Mouse (Mus musculus): ENCODE results near the gene Hmgn2. TPM values are rescaled to one million over a fixed set of nuclear protein-coding genes. Genes with fewer than 3 reads are reported as not detected.

Hmgn2 gene
- polyA plus RNA-seq, 1 experiment from 2014 or later = 2,667 TPM

- peak overlapping the region; percentile 96 for H3K4me2 ChIP-seq
- H3K4me3 ChIP-seq (replicated peaks) = peak overlapping the region; percentile 81; the same call in 1 of the 2 replicates
- H3K27me3 ChIP-seq = no peaks in the 10 kb centered on the region
- no peak for ATAC-seq (replicated peaks; ENCODE audit: low FRiP score)
- H3K9me3 ChIP-seq (replicated peaks) = no peaks in the 10 kb centered on the region
- H3K36me3 ChIP-seq = peaks cover 55% of the 10 kb centered on the region
- peak overlapping the region; percentile 96; the same call in 1 of the 2 replicates for H3K9ac ChIP-seq
- peaks cover 36% of the 10 kb centered on the region for H3K4me1 ChIP-seq
- H3K27ac ChIP-seq = peak overlapping the region; percentile 100
- 45% methylated on average over 8 of the region's 8 CpGs for WGBS
Measured at GRCm38 (mm10) chr4:133969114-133969770, 792 bp upstream of the Hmgn2 start.

GRCm38 (mm10) chr4:133967866-133968149 lies 642 bp downstream of the Hmgn2 start:
- ATAC-seq (replicated peaks; ENCODE audit: low FRiP score) = peak; percentile 86
- Histone ChIP-seq H3K36me3 (peaks cover 60% of the 10 kb centered on the region), H3K4me2 (peak overlapping the region; percentile 96), H3K4me3 (replicated peaks) (peak overlapping the region; percentile 81), H3K9ac (peak overlapping the region; percentile 96), H3K9me3 (replicated peaks) (no peaks in the 10 kb centered on the region), H3K4me1 (peaks cover 36% of the 10 kb centered on the region), H3K27ac (peak overlapping the region; percentile 100), H3K27me3 (no peaks in the 10 kb centered on the region)
- WGBS = under 1% methylated on average over 29 of the region's 29 CpGs

GRCm38 (mm10) chr4:133967138-133967865 lies 1.1 kb downstream of the Hmgn2 start:
- Histone ChIP-seq H3K4me1 (peaks cover 36% of the 10 kb centered on the region), H3K9me3 (replicated peaks) (no peaks in the 10 kb centered on the region), H3K4me3 (replicated peaks) (peak overlapping the region; percentile 81), H3K4me2 (peak overlapping the region; percentile 96), H3K36me3 (peaks cover 62% of the 10 kb centered on the region), H3K27me3 (no peaks in the 10 kb centered on the region), H3K27ac (peak overlapping the region; percentile 100), H3K9ac (peak overlapping the region; percentile 96)
- WGBS = under 1% methylated on average over 88 of the region's 101 CpGs
- peak; percentile 71 for ATAC-seq (replicated peaks; ENCODE audit: low FRiP score)

GRCm38 (mm10) chr4:133966271-133966940 lies 2.0 kb downstream of the Hmgn2 start:
- WGBS = 33% methylated on average over 12 of the region's 12 CpGs
- Histone ChIP-seq H3K9me3 (replicated peaks) (no peaks in the 10 kb centered on the region), H3K27me3 (no peaks in the 10 kb centered on the region), H3K4me2 (peak overlapping the region; percentile 96), H3K36me3 (peaks cover 53% of the 10 kb centered on the region), H3K27ac (peak overlapping the region; percentile 100; the same call in 1 of the 2 replicates), H3K4me3 (replicated peaks) (peak overlapping the region; percentile 81), H3K4me1 (peaks cover 36% of the 10 kb centered on the region), H3K9ac (peak overlapping the region; percentile 96)
- ATAC-seq (replicated peaks; ENCODE audit: low FRiP score) = no peak

- H3K27ac ChIP-seq = no peak overlapping the region
- 83% methylated on average over 7 of the region's 7 CpGs for WGBS
- ATAC-seq (replicated peaks; ENCODE audit: low FRiP score) = no peak
Measured at GRCm38 (mm10) chr4:133962566-133962965, 5.9 kb downstream of the Hmgn2 start.

GRCm38 (mm10) chr4:133958884-133959283 lies 9.6 kb downstream of the Hmgn2 start:
- H3K4me3 ChIP-seq (replicated peaks) = no peak overlapping the region
- no peak overlapping the region for H3K9ac ChIP-seq
- no peak for ATAC-seq (replicated peaks; ENCODE audit: low FRiP score)
- H3K9me3 ChIP-seq (replicated peaks) = no peaks in the 10 kb centered on the region
- no peaks in the 10 kb centered on the region for H3K27me3 ChIP-seq
- peaks cover 16% of the 10 kb centered on the region for H3K36me3 ChIP-seq
- H3K4me2 ChIP-seq = no peak overlapping the region
- 79% methylated on average over 1 of the region's 1 CpGs for WGBS
- no peak overlapping the region for H3K27ac ChIP-seq
- H3K4me1 ChIP-seq = no peaks in the 10 kb centered on the region

More at GRCm38 (mm10) chr4:133962566-133962965, 5.9 kb downstream of the Hmgn2 start:
- H3K36me3 ChIP-seq = peaks cover 41% of the 10 kb centered on the region
- no peak overlapping the region for H3K4me2 ChIP-seq
- no peak overlapping the region for H3K9ac ChIP-seq
- H3K4me1 ChIP-seq = peaks cover 14% of the 10 kb centered on the region
- no peaks in the 10 kb centered on the region for H3K9me3 ChIP-seq (replicated peaks)
- no peaks in the 10 kb centered on the region for H3K27me3 ChIP-seq
- H3K4me3 ChIP-seq (replicated peaks) = no peak overlapping the region

GRCm38 (mm10) chr4:133956358-133956757 lies 12.1 kb downstream of the Hmgn2 start:
- Histone ChIP-seq H3K36me3 (no peaks in the 10 kb centered on the region), H3K4me3 (replicated peaks) (no peak overlapping the region), H3K4me1 (no peaks in the 10 kb centered on the region), H3K4me2 (no peak overlapping the region), H3K9me3 (replicated peaks) (no peaks in the 10 kb centered on the region), H3K27ac (no peak overlapping the region), H3K27me3 (no peaks in the 10 kb centered on the region), H3K9ac (no peak overlapping the region)
- 87% methylated on average over 4 of the region's 4 CpGs for WGBS
- ATAC-seq (replicated peaks; ENCODE audit: low FRiP score) = no peak

GRCm38 (mm10) chr4:133946736-133947135 lies 21.7 kb downstream of the Hmgn2 start:
- Histone ChIP-seq H3K9ac (no peak overlapping the region), H3K4me3 (replicated peaks) (no peak overlapping the region), H3K4me2 (no peak overlapping the region), H3K4me1 (no peaks in the 10 kb centered on the region), H3K27me3 (no peaks in the 10 kb centered on the region), H3K36me3 (no peaks in the 10 kb centered on the region), H3K9me3 (replicated peaks) (no peaks in the 10 kb centered on the region), H3K27ac (no peak overlapping the region)
- 63% methylated on average over 4 of the region's 4 CpGs for WGBS
- no peak for ATAC-seq (replicated peaks; ENCODE audit: low FRiP score)

GRCm38 (mm10) chr4:133943791-133944190 lies 24.7 kb downstream of the Hmgn2 start:
- no peaks in the 10 kb centered on the region for H3K9me3 ChIP-seq (replicated peaks)
- H3K27ac ChIP-seq = no peak overlapping the region
- no peaks in the 10 kb centered on the region for H3K36me3 ChIP-seq
- ATAC-seq (replicated peaks; ENCODE audit: low FRiP score) = no peak
- WGBS = 54% methylated on average over 3 of the region's 3 CpGs
- H3K4me1 ChIP-seq = 0 out of 2 replicates have a peak, but pooled peaks cover 3% of the 10 kb centered on the region
- H3K27me3 ChIP-seq = no peaks in the 10 kb centered on the region
- no peak overlapping the region for H3K9ac ChIP-seq
- no peak overlapping the region for H3K4me2 ChIP-seq
- no peak overlapping the region for H3K4me3 ChIP-seq (replicated peaks)

- H3K36me3 ChIP-seq = no peaks in the 10 kb centered on the region
- H3K4me2 ChIP-seq = no peak overlapping the region
- 0 out of 2 replicates have a peak, but pooled peaks cover 3% of the 10 kb centered on the region for H3K4me1 ChIP-seq
- WGBS = 83% methylated on average over 4 of the region's 4 CpGs
- no peaks in the 10 kb centered on the region for H3K27me3 ChIP-seq
- no peak overlapping the region for H3K9ac ChIP-seq
- H3K9me3 ChIP-seq (replicated peaks) = no peaks in the 10 kb centered on the region
- H3K27ac ChIP-seq = no peak overlapping the region
- ATAC-seq (replicated peaks; ENCODE audit: low FRiP score) = no peak
- H3K4me3 ChIP-seq (replicated peaks) = no peak overlapping the region
Measured at GRCm38 (mm10) chr4:133942679-133943078, 25.8 kb downstream of the Hmgn2 start.

- H3K4me3 ChIP-seq (replicated peaks) = no peak overlapping the region
- no peak for ATAC-seq (replicated peaks; ENCODE audit: low FRiP score)
- H3K27me3 ChIP-seq = no peaks in the 10 kb centered on the region
- no peak overlapping the region for H3K9ac ChIP-seq
- no peak overlapping the region for H3K4me2 ChIP-seq
- 42% methylated on average over 3 of the region's 3 CpGs for WGBS
- no peaks in the 10 kb centered on the region for H3K36me3 ChIP-seq
- 0 out of 2 replicates have a peak, but pooled peaks cover 3% of the 10 kb centered on the region for H3K4me1 ChIP-seq
- H3K9me3 ChIP-seq (replicated peaks) = no peaks in the 10 kb centered on the region
- no peak overlapping the region for H3K27ac ChIP-seq
Measured at GRCm38 (mm10) chr4:133941576-133941975, 26.9 kb downstream of the Hmgn2 start.

Data from kidney, embryonic 15.5 days (tissue).